Comparison of ENCODE assay signal across 8 mouse cellular contexts in genomic region chrX:167211871-167212555, GRCm38 (mm10). TPM values are rescaled to one million over a fixed set of nuclear protein-coding genes. Genes with fewer than 3 reads are reported as not detected.
A peak's percentile ranks its signal among the peaks of the same experiment; 100 is the strongest.
DNase-seq lines count a peak whose midpoint lies in the region; ATAC-seq and TF ChIP-seq lines count a peak whose summit lies in the region.
"Had no signal": no experiment of that assay in that cellular context is flagged by ENCODE, and none has a peak within 500 bp of the region (broad histone marks: within the 10 kb centered on the region; RNA-seq: fewer than 3 reads in every experiment).

No protein-coding gene starts in this region.

- H3K27ac ChIP-seq in kidney, embryonic 15.5 days = no peak overlapping the region
- peak overlapping the region; percentile 21; the same call in 1 of the 2 replicates for H3K27ac ChIP-seq in ES-Bruce4 (ENCODE audit: insufficient read depth, low read length)
- peak overlapping the region; percentile 71; the same call in 1 of the 2 replicates for H3K27ac ChIP-seq in midbrain, embryonic 10.5 days (replicated peaks)

- no peak for TF ChIP-seq EP300 in ES-Bruce4 (IDR thresholded peaks at IDR 0.05; ENCODE audit: insufficient read depth, low read depth, low read length)

- H3K27me3 ChIP-seq in kidney, embryonic 15.5 days = peaks cover 39% of the 10 kb centered on the region
- no peaks in the 10 kb centered on the region for H3K27me3 ChIP-seq in ES-Bruce4 (ENCODE audit: control insufficient read depth, insufficient read depth, low read length, poor library complexity, severe bottlenecking)
- peaks cover 55% of the 10 kb centered on the region for H3K27me3 ChIP-seq in midbrain, embryonic 10.5 days (ENCODE audit: low read depth, poor library complexity, severe bottlenecking)

- H3K9me3 ChIP-seq in kidney, embryonic 15.5 days (replicated peaks) = no peaks in the 10 kb centered on the region
- no peaks in the 10 kb centered on the region for H3K9me3 ChIP-seq in ES-Bruce4 (replicated peaks; ENCODE audit: control insufficient read depth, insufficient read depth, low read length, poor library complexity, severe bottlenecking)
- H3K9me3 ChIP-seq in midbrain, embryonic 10.5 days (replicated peaks) = no peaks in the 10 kb centered on the region

- no peaks in the 10 kb centered on the region for H3K36me3 ChIP-seq in kidney, embryonic 15.5 days
- H3K36me3 ChIP-seq in ES-Bruce4 (ENCODE audit: control insufficient read depth, insufficient read depth, low read length, poor library complexity, severe bottlenecking) = peaks cover 3% of the 10 kb centered on the region
- peaks cover 5% of the 10 kb centered on the region for H3K36me3 ChIP-seq in midbrain, embryonic 10.5 days

- TF ChIP-seq CTCF in ES-Bruce4 (IDR thresholded peaks at IDR 0.05; ENCODE audit: low read depth, low read length) = no peak

- H3K4me2 ChIP-seq in kidney, embryonic 15.5 days = peak overlapping the region; percentile 21; the same call in 1 of the 2 replicates

- no peak for DNase-seq in kidney, postnatal 4 days
- DNase-seq in ZHBTc4 (ENCODE audit: low read depth, low spot score) = peak; percentile 32
- no peak for DNase-seq in midbrain, embryonic 10.5 days (ENCODE audit: low spot score)
- DNase-seq in ovary, postnatal 36 days (ENCODE audit: low spot score) = no peak
- DNase-seq: right cerebral cortex, adult 18-20 months had no signal

- peaks cover 3% of the 10 kb centered on the region; the same call in 1 of the 2 replicates for H3K4me1 ChIP-seq in kidney, embryonic 15.5 days
- H3K4me1 ChIP-seq in ES-Bruce4 (ENCODE audit: control insufficient read depth, insufficient read depth, low read length) = no peaks in the 10 kb centered on the region
- peaks cover 24% of the 10 kb centered on the region for H3K4me1 ChIP-seq in midbrain, embryonic 10.5 days

- 47% methylated on average over 9 of the region's 9 CpGs for WGBS in kidney, embryonic 15.5 days
- 53% methylated on average over 9 of the region's 9 CpGs for WGBS in midbrain, embryonic 10.5 days

- no peak for TF ChIP-seq POLR2A in ES-Bruce4 (IDR thresholded peaks at IDR 0.05; ENCODE audit: insufficient read depth, low read length)

- no peak overlapping the region for H3K4me3 ChIP-seq in kidney, embryonic 15.5 days (replicated peaks)
- no peak overlapping the region for H3K4me3 ChIP-seq in ES-Bruce4 (ENCODE audit: low read depth, low read length)
- H3K4me3 ChIP-seq in midbrain, embryonic 10.5 days = no peak overlapping the region

- ATAC-seq in kidney, embryonic 15.5 days (replicated peaks; ENCODE audit: low FRiP score) = no peak
- ATAC-seq in activated CD4-positive, CD25-positive, alpha-beta regulatory T cell, adult 4 months = no peak

- H3K9ac ChIP-seq in kidney, embryonic 15.5 days = no peak overlapping the region
- H3K9ac ChIP-seq in ES-Bruce4 (ENCODE audit: low read depth, poor library complexity, severe bottlenecking) = no peak overlapping the region

RNA-seq across cellular contexts. Expression of gene Tmsb4x, which starts 2.9 kb away (rescaled TPM):
- polyA plus RNA-seq in kidney, embryonic 15.5 days (2015; fragmentation: Nextera tagmentation; extraction: Ambion mirVana) = 2,736 and 2,813 TPM in 2 replicates
- 543 and 559 TPM in 2 replicates for polyA plus RNA-seq in ES-Bruce4 (2011; ENCODE audit: insufficient read depth, insufficient read length, low read depth, missing spikeins)
- polyA plus RNA-seq in midbrain, embryonic 10.5 days (2016; fragmentation: Nextera tagmentation; extraction: Ambion mirVana) = 3,605 and 4,052 TPM in 2 replicates
- over 10,000 TPM; 15,449 to 15,725 TPM for polyA plus RNA-seq in activated CD4-positive, CD25-positive, alpha-beta regulatory T cell, adult 4 months (2017; shearing (Covaris generic))

RNA-seq across cellular contexts. Expression of gene Tlr8, which starts 52.1 kb away (rescaled TPM):
- 0.17 TPM in 2 replicates for polyA plus RNA-seq in kidney, embryonic 15.5 days (2015; fragmentation: Nextera tagmentation; extraction: Ambion mirVana)
- polyA plus RNA-seq in ES-Bruce4 (2011; ENCODE audit: insufficient read depth, insufficient read length, low read depth, missing spikeins) = not detected in 2 replicates
- polyA plus RNA-seq in midbrain, embryonic 10.5 days (2016; fragmentation: Nextera tagmentation; extraction: Ambion mirVana) = 0.30 TPM in 1 of 2 replicates, not detected in the other
- not detected for polyA plus RNA-seq in activated CD4-positive, CD25-positive, alpha-beta regulatory T cell, adult 4 months (2017; shearing (Covaris generic))
